Mouse (Mus musculus): Measurements from ENCODE around the gene Tnfsfm13. TPM values are rescaled to one million over a fixed set of nuclear protein-coding genes. Genes with fewer than 3 reads are reported as not detected.

Tnfsfm13 gene
- total and polyA plus RNA-seq, 3 experiments, result 0.08 TPM; not detected in 2

- dilution Hi-C loops (cut with MboI; ENCODE audit: extremely low pct_ligation_motif_present, extremely low pct_unique_long_range_greater_than_20kb, low sequenced_read_pairs), result no loop called here
- no peaks in the 10 kb centered on the region for H3K9me3 ChIP-seq (replicated peaks; ENCODE audit: low read length)
- no peaks in the 10 kb centered on the region for H3K4me1 ChIP-seq (ENCODE audit: control insufficient read depth in 1 of 2, insufficient read depth in 2 of 2)
- no peaks in the 10 kb centered on the region for H3K27me3 ChIP-seq (replicated peaks)
- peaks cover 82 to 92% of the 10 kb centered on the region in 2 experiments for H3K36me3 ChIP-seq (replicated peaks in 1 of 2; ENCODE audit: control insufficient read depth in 1 of 2, insufficient read depth in 1 of 2, low read length in 1 of 2)
- TF ChIP-seq POLR2A (IDR thresholded peaks at IDR 0.05; ENCODE audit: low read depth, low read length) (no peak), ELF1 (IDR thresholded peaks at IDR 0.05; ENCODE audit: low read depth, low read length) (no peak), JUND (conservative IDR thresholded peaks at IDR 0.05; ENCODE audit: low read depth, low read length) (no peak), USF1 (IDR thresholded peaks at IDR 0.05; ENCODE audit: low read depth, low read length) (no peak), NELFE (IDR thresholded peaks at IDR 0.05; ENCODE audit: low read depth, low read length) (no peak), GABPA (IDR thresholded peaks at IDR 0.05; ENCODE audit: insufficient replicate concordance, low read depth, low read length) (no peak), UBTF (IDR thresholded peaks at IDR 0.05; ENCODE audit: low read depth, low read length) (no peak), TCF12 (IDR thresholded peaks at IDR 0.05; ENCODE audit: low read depth, low read length) (no peak), HCFC1 (IDR thresholded peaks at IDR 0.05; ENCODE audit: low read depth, low read length) (no peak), USF2 (conservative IDR thresholded peaks at IDR 0.05; ENCODE audit: low read depth, low read length) (no peak), PAX5 (IDR thresholded peaks at IDR 0.05; ENCODE audit: low read length) (no peak), MXI1 (IDR thresholded peaks at IDR 0.05; ENCODE audit: low read depth, low read length) (no peak), SIN3A (IDR thresholded peaks at IDR 0.05; ENCODE audit: low read length) (no peak), ZKSCAN1 (IDR thresholded peaks at IDR 0.05; ENCODE audit: borderline replicate concordance, low read depth, low read length) (no peak), NRF1 (IDR thresholded peaks at IDR 0.05; ENCODE audit: low read depth, low read length) (no peak), TBP (conservative IDR thresholded peaks at IDR 0.05; ENCODE audit: low read depth, low read length) (no peak), EP300 (IDR thresholded peaks at IDR 0.05; ENCODE audit: low read length) (no peak), MAZ (IDR thresholded peaks at IDR 0.05; ENCODE audit: low read depth, low read length) (no peak)
- H3K27ac ChIP-seq (ENCODE audit: insufficient read depth, low read depth), result no peak overlapping the region
- in situ Hi-C loops (cut with MboI; ENCODE audit: low pct_ligation_motif_present, low pct_unique_long_range_greater_than_20kb, low sequenced_read_pairs), result no loop called here
- no peak overlapping the region for H3K9ac ChIP-seq (ENCODE audit: insufficient read depth, low read depth)
- DNase-seq (ENCODE audit: extremely low read depth), result no peak
- no peak overlapping the region for H3K4me2 ChIP-seq (ENCODE audit: insufficient read depth, low read depth, poor library complexity, severe bottlenecking)
- H3K79me2 ChIP-seq (replicated peaks; ENCODE audit: control insufficient read depth, extremely low read depth, insufficient read depth, poor library complexity, severe bottlenecking), result no peaks in the 10 kb centered on the region; the same call in 1 of the 2 replicates
- H3K4me3 ChIP-seq (replicated peaks in 1 of 3; ENCODE audit: low read depth in 2 of 3, low read length in 2 of 3, poor library complexity in 1 of 3), result no peak overlapping the region
These were observed 50.0 kb downstream of the Tnfsfm13 start for GRCm38 (mm10) chr11:69645860-69646259.

GRCm38 (mm10) chr11:69635471-69635870, 60.4 kb downstream of the Tnfsfm13 start:
- in situ Hi-C loops (cut with MboI; ENCODE audit: low pct_ligation_motif_present, low pct_unique_long_range_greater_than_20kb, low sequenced_read_pairs) (no loop called here), dilution Hi-C loops (cut with MboI; ENCODE audit: extremely low pct_ligation_motif_present, extremely low pct_unique_long_range_greater_than_20kb, low sequenced_read_pairs) (no loop called here)
- TF ChIP-seq TBP (conservative IDR thresholded peaks at IDR 0.05; ENCODE audit: low read depth, low read length) (no peak), JUND (conservative IDR thresholded peaks at IDR 0.05; ENCODE audit: low read depth, low read length) (no peak), MAZ (IDR thresholded peaks at IDR 0.05; ENCODE audit: low read depth, low read length) (no peak), SIN3A (IDR thresholded peaks at IDR 0.05; ENCODE audit: low read length) (0 out of 2 replicates have a peak, but pooled peaks have one; percentile 8), MAFK (IDR thresholded peaks at IDR 0.05; ENCODE audit: insufficient replicate concordance, low read length) (no peak), NRF1 (IDR thresholded peaks at IDR 0.05; ENCODE audit: low read depth, low read length) (no peak)
- peak overlapping the region; percentile 89; the same call in 1 of the 2 replicates for H3K4me2 ChIP-seq (ENCODE audit: insufficient read depth, low read depth, poor library complexity, severe bottlenecking)
- peak; percentile 29 for DNase-seq (ENCODE audit: extremely low read depth)
- H3K79me2 ChIP-seq (replicated peaks; ENCODE audit: control insufficient read depth, extremely low read depth, insufficient read depth, poor library complexity, severe bottlenecking), result peaks cover 52% of the 10 kb centered on the region
- 0 out of 2 replicates have a peak overlapping the region, but pooled peaks have one; percentile 94 for H3K9ac ChIP-seq (ENCODE audit: insufficient read depth, low read depth)
- no peak overlapping the region for H3K4me3 ChIP-seq (replicated peaks in 1 of 3; ENCODE audit: low read depth in 2 of 3, low read length in 2 of 3, poor library complexity in 1 of 3)
- peaks cover 11 to 36% of the 10 kb centered on the region in 2 experiments for H3K36me3 ChIP-seq (replicated peaks in 1 of 2; ENCODE audit: control insufficient read depth in 1 of 2, insufficient read depth in 1 of 2, low read length in 1 of 2)
- no peaks in the 10 kb centered on the region for H3K9me3 ChIP-seq (replicated peaks; ENCODE audit: low read length)
- peaks cover 0 to 47% of the 10 kb centered on the region in 2 experiments; a peak in 2 of 4 replicates for H3K4me1 ChIP-seq (ENCODE audit: control insufficient read depth in 1 of 2, insufficient read depth in 2 of 2)
- H3K27me3 ChIP-seq (replicated peaks), result no peaks in the 10 kb centered on the region
- no peak overlapping the region for H3K27ac ChIP-seq (ENCODE audit: insufficient read depth, low read depth)

Data from CH12.LX (cell line).